Mouse (Mus musculus) right cerebral cortex, adult 18-20 months (tissue): ENCODE results near the gene Aacs.
"Not testable (repeated sequence)": the region's sequence is repeated elsewhere in the genome, so short reads cannot be mapped to it uniquely, and the experiment has no call there.

Source experiments
- DNase-seq: peaks from one replicate; pipeline ENCODE4 v3.0.0; 2022; ENCODE audit warnings: mixed read lengths

The Aacs gene

DNA sequence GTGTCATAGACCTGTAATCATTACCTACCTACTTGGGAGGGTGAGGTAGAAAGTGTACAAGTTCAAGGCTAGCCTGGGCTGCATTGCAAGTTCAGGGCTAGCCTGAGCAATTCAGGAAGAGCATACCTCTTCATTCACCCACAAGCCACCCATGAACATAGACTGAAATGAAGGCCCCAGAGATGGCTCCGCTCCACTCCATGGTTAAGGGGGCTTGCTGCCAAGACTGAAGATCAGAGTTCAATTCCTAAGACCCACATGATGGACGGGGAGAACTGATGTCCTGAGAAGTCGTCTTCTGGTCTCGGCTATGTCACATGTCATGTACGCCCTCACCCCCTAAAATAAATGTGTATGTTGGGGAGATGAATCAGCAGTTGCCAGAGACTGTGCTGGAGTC is 9.1 kb upstream of the Aacs start:
- no peak for DNase-seq

DNA sequence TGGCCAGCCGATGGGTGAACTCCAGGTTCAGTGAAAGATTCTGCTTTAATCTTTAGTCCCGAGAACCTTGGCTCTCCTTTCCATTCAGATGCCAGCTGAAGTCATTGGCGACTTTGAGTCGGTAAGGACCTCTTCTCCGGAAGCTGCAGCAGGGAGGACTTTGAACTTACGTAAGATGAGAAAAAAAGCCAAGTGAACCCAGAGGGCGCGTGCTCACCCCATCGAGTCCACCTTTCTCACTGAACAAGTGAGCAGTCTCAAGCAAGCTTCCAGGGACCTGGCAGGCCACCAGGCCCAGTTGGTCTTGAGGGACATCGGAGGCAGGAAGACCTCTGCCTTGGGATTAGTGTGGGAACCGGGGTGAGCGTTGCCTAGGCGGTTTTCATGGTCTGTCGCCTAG is 8.4 kb upstream of the Aacs start:
- no peak for DNase-seq

DNA sequence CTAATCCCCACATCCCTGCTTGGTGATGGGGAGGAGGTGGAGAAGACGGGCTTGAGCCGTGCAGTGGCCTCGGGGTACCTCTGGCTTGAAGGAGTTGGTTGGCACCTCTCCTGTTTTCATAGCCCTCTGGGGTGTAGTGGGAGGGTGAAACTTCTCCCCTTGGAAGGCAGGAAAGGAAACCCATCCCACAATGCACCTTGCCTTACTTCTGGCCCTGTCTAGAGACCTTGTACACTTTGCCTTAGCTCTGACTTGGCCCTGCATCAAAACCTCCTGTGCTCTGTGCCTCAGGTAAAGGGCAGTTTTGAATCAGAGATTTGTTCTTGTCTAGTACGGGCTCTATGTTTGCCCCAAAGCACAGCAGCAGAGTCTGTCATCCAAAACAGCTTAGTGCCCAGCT is 4.9 kb upstream of the Aacs start:
- no peak for DNase-seq

DNA sequence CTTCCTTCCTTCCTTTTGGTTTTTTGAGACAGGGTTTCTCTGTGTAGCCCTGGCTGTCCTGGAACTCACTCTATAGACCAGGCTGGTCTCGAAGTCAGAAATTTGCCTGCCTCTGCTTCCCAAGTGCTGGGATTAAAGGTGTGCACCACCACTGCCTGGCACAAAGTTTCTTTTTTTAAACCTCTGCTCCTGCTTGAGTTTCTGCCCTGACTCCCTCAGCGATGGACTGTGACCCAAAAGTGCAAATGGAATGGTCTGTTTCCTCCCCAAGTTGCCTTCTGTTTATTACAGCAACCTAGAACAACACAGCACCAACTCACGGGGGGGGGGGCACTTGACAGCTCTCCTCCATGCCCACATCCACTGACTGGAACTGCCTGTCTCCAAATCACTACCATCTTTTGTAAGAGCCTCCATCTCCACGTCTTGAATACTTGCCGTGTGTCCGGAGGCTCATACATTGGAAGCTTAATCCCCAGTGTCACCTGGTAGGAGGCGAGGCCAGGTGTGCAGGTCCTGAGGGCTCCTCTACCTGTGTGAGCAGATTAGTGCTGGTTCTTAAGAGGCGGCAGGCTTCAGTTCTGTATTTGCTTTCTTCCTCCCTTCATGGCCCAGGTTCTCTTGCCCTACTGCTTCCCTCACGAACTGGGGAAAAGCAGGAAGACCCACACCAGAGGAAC is 2.7 kb upstream of the Aacs start:
- no peak for DNase-seq

DNA sequence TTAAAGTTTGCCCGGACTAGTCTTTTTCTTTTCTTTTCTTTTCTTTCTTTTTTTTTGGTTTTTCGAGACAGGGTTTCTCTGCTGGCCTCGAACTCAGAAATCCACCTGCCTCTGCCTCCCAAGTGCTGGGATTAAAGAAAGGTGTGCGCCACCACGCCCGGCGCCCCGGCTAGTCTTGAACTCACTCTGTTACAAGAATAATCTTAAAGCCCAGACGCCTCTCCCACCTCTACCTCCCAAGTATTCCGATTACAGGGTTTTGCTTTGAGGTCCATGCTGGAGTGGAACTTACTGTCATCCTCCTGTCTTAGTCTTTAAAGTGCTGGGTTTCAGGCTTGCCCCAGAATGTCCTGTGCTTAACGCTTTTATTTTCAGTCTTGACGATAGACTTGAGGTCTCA is 584 bp upstream of the Aacs start:
- no peak for DNase-seq

DNA sequence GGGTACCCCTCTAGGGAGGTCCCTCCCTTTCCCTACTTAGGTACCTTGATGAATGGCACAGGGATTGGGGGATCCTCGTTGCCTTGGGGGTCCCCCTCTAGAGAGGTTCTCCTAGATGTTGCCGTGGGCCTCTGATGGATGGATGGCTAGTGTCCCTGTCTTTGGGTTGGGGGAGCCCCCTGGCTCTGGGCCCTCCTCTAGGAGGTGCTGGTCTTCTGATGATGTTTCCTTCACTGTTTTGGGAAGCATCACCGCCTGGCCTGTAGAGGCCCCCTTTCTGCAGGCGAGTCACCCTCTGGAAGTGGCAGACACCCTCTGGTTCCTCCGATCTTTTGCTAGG is 642 bp downstream of the Aacs start:
- DNase-seq: no peak

DNA sequence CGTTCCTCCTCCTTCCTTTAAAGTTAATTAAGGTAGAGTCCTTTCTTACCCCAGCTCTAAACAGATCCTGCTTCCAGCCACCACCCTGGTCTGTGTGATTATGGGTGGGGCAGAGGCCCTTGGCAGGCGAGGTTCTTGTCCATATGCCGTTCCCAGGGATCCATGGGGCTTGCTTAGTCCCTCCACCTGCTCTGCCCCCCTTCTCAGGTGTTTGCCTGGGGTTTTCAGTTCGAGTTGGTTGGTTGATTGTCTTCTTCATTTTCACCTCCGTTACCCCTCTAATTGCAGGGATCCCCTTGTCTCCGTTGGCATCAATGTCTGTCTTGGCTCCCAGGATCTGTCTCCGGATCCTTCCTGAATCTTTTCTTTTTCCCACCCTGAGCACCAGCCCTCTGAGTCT is 1.2 kb downstream of the Aacs start:
- no peak for DNase-seq

DNA sequence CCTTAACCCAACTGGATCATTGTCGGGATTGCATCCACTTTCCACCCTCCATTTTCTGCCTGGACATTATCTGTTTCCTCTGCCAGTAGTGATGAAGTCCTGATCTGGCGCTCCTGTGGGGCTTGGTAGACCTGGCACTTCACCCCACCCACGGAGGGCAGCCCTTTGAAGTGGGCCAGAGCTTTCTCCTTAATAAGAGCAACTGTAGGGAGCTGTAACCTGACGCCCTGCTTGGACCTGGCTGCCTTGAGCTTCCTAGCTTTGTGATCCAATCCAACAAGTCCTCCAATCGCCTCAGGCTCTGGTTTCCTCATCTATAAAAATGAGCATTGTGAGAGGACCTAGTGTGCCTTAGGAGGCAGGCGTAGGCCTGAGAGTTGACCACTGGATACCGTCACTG is 1.9 kb downstream of the Aacs start:
- no peak for DNase-seq

DNA sequence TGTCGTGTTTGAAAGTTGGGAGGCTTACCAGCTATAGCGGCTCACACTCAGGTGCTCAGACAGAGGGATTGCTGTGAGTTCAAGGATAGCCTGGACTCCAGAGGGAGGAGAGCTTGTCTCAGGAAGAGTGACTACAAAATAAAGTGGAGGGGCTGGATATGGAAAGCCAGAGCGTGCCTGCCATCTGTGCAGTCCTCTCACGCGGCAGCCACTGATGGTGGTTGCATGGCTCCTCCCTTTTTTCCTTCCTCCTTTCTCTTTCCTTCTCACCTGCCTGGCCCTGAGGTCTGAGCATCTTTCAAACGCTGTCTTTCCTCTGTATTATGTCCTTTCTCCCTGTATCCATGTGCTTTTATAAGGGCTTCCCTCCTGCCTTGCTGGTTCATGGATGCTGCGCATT is 2.4 kb downstream of the Aacs start:
- no peak for DNase-seq

DNA sequence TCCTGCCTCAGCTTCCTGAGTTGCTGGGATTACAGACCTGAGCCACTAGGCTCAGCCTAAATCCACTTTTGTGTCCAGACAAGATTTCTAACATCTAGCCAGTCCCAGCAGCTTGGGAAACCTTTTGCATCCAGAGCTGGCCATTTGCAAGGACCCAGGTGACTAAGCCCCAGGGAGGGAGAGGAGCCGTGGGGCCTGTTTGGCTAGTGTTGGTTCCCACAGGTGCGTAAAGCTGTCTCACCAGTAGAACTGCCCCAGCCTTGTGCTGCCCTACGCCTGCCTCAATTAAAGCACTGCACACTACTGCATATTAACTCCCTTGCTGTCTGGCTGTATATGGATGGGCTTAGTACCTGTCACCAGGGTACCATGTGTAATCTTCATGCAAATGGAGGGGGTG is 3.8 kb downstream of the Aacs start:
- DNase-seq: no peak

DNA sequence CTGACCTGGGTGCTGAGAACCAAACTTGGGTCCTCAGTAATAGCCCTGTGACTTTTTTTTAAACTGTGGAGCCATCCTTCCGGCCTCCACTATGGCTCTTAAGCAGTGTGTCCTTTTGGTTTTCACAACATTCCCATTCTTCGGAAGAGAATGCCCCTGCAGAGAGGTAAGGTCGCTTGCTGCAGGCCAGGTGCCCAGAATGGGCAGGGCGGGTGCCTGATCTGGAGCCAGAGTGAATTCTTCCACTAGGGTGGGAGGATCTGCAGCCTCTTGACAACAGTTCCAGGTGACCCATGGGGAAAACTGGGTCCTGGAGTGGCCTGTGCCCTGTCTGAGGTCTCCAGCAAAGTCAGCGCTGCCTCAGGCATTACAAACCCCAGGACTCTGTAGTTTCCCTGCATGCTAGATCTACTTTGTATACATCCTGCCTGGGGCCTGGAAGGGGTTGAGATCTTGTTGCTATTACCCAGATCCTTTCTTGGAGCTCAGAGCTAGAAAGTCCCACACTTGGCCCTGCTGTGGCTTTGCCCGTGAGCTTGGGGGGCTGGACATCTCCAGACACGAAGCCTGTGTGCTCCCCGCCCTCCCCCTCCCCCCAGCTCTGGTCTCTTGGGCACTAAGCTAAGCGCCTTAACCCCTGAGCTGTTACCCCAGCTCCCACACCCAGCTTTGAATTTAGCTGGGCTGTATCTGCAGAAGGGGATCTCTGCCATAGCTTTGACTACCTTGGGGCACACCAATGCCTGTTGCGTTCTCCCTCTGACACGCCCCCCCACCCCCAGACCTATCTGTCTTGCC is 5.0 kb downstream of the Aacs start:
- no peak for DNase-seq

DNA sequence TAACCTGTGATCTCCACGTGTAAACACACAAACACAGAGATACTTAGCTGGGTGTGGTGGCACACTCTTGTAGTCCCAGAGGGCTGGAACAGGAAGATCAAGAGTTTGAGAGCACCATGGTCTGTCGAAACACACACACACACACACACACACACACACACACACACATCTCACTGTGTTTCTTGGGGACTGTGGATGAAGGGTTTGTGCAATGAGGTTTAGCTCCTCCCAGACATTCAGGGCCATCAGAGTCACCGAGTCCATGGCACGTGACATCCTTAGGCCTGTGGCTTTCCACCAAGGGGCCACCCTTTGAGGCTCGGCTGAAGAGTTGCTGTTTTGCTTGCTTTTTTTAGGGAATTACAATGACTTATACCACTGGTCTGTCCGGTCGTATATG is 6.9 kb downstream of the Aacs start:
- DNase-seq: no peak

DNA sequence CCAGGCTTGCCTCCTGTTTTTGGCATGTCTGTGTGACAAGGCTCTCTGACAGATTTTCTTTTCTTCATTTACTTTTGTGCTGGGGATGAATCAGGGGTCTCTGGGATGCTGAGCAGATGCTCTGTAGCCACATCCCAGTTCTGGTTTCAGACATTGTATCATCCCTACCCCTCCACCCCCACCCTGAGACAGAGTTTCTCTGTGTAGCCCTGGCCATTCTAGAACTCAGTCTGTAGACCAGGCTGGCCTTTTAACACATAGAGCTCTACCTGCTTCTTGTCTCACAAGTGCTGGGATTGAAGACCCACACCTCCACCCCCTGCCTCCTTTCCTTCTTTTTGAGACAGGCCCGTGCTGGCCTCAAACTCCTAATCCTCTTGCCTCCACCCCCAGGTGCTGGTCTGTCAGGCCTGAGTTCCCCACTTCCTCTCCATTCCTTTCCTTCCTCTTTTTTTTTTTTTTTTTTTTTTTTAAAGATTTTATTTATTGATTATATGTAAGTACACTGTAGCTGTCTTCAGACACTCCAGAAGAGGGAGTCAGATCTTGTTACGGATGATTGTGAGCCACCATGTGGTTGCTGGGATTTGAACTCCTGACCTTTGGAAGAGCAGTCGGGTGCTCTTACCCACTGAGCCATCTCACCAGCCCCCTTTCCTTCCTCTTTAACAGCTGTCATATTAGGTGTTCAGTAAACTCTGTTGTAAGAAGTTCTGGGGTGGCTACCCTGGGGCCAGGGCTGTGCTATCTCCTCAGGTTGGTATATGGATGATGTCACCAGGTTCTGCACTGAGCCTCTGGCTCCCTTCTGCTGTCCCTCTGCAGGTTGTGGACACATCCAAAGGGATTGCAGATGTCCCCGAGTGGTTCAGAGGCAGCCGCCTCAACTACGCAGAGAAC is 8.3 kb downstream of the Aacs start:
- no peak for DNase-seq

DNA sequence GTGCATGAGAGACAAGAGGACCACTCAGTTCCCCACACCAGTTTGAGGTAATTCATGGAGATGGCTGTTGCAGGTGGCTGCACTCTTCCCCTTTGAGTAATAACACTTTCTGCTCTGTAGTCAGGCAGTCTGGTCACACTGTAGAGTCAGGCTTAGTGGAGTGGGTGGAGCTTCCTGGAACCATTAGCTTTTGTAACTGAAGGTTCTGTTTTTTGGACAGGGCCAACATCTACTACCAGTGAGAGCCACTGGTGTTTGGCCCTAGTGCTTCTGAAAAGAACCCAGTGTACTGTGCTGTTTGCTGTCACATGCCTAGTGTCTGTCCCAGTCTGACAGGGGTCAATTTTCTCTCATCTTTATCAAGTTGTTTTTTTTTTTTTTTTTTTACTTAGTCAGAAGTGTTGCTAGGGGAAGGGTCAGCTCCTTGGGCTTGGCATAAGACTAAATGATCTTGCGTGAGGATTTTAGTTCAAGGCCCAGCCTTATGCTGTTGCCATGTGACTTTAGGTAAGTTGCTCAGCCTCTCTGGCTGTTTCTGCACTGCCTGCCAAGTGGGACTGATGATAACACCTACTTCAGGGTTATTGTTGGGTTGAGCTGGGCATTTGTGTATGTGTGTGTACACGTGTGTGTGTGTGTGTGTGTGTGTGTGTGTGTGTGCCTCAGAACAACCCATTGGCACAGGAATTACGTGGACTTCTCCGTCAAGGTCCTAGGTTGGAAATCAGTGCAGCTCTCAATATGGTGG is 9.6 kb downstream of the Aacs start:
- no peak for DNase-seq

DNA sequence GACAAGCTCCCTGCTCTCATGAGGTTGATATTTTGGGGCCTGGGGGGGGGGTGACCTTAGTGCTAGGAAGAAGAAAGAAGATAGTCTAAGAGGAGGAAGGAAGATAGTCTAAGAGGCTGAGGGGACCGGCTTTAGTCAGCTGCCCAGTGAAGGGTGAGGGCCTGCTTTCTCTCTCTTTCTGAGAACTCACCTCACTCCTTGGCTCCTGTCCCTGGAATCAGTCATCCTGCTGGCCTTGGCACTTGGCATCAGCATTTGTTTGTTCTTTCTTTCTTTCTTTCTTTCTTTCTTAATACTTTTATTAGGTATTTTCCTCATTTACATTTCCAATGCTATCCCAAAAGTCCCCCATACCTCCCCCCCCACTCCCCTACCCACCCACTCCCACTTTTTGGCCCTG is 10.5 kb downstream of the Aacs start:
- no peak for DNase-seq

DNA sequence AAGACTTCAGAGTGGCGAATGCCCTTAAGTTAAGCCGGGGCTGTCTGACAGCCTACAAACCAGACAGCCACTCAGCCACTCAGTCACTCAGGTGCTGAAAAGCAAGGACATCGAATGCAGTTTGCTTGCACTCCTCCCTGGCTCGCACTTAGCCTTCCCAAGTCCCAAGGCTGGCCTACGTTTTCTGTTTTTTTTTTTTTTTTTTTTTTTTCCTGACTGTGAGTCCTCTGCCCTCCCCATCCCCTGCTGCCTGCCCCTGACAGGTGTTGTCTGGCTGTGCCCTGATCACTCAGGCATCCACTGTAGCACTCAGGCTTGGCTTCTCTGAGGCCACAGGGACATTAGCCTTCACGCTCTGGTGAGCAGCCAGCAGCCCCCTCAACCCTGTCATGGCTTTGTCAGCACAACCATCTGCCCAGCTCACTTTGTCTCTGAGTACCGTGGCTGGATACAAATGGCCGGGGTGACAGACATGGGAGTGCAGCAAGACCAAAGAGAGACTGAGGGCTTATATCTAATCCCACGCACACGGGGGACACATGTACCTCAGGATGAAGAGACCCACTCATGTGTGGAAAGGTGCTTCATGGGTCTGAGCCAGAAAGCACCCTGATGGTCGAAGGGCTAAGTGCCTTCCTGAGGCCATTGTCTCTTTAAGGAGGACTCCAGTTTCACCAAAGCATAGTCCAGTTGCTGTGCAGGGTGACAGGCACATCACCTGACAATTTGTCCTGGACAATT is 11.9 kb downstream of the Aacs start:
- no peak for DNase-seq

DNA sequence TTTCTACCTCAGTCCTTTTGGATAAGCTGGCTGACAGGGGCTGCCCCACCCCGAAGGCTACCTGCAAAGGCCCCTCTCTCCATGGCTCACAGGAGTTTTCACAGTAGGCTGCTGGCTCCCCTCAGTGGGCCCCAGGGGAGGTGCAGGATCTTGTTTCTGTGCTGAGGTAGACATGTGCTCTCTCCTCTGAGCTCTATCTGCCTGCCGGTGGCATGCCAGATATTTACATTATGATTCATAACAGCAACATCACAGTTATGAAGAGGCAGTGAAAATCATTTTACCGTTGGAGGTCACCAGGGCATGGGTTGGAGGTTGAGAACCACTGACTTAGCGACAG is 12.5 kb downstream of the Aacs start:
- DNase-seq: no peak

DNA sequence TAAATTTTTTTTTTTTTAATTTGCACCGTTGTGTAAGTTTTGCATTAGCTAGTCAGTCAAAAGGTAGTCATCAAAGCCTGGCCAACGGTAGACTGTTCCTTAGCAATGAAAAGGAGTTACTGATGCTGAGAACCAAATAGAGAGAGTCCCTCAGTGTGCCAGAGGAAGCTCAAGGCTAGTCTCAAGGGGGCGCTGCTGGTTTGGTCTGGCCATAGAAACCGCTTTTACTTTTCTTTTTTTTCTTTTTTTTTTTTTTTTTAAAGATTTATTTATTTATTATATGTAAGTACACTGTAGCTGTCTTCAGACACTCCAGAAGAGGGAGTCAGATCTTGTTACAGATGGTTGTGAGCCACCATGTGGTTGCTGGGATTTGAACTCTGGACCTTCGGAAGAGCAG is 13.3 kb downstream of the Aacs start:
- not testable (repeated sequence) for DNase-seq

DNA sequence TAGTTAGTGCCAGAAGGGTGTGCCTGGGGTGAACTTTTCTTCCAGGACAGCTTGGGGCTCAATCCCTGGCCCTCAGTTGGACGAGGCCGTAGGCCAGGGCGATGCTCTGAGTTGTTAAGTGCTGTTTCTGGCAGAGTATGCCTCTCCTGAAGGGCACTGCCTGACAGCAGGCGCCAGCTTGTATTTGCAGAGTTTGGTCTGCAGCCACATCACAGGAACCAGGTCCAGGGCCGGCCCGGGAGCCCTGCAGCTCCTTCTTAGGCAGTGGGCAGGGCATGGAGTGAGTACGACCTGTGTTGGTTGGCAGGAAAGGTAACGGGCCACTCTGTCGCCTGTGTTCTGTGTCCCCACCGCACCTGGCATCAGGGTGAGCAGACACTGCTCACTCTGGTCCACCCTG is 15.5 kb downstream of the Aacs start:
- DNase-seq: no peak

DNA sequence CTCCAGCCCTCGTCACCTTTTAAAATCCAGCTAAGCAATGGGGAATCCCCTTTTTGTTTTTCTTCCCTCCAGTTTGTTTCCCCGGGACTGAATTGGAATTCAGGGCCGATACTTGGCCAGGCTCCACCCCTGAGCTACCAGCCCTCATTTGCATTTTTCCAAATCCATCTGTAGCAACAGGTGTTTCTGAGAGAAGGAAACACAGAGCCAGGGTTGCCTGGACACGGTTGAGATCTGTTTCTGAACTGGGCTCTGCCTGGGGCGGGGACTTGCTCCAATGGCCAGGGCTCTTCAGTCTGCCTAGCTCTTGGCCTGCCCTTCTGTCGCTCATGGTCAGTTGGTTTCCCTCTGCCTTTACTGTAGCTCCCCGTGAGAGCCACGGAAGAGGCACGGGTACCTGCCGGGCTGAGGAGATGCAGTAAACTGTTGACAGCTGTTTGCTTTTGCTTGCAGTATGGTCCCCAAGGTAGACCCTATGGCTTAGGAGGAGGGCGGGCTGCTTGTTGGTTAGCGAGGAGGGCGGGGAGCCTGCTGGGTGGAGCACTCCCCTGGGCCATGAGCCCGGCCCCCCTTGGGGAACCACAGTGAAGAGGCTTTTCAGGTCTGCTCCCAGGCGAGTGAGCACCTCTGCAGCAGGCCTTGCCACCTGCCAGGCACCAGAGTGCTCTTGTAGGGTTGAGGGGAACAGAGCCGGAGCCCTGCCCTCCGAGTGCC is 16.9 kb downstream of the Aacs start:
- no peak for DNase-seq

DNA sequence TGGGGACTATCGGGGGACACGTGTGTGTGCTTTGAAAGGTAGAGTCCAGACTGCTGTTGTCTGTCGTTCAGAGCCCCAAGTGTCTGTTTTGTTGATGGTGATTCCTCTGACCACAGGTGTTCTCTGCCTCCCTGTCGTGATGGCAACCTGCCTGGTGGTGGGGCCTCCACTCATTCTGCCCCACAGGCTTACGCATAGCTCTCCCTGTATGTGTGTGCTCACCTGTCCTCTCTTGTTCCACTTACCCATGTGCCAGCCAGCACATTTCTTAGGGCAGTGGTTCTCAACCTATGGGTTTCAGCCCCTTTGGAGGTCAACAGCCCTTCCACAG is 17.4 kb downstream of the Aacs start:
- DNase-seq: no peak

DNA sequence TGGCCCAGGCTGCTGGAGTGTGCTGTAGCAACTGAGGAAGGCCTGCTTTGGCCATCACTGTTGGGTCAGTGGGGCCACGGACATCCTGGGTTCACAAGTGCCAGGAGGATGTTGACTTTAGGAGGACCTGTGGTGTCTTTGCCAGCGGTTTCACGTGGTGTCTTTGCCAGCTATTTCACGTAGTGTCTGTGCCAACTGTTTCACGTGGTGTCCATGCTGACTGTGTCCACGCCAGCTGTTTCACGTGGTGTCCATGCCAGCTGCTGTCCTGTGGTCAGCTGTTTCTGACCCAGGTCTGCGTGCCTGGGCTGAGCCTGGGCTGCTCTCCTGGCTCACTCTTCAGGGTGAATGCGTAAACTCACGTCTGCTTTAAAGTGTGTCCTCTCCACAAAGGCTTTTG is 20.0 kb downstream of the Aacs start:
- no peak for DNase-seq
